Mouse (Mus musculus): ENCODE results near the gene Irf9.
A peak's percentile ranks its signal among the peaks of the same experiment; 100 is the strongest.

DNA sequence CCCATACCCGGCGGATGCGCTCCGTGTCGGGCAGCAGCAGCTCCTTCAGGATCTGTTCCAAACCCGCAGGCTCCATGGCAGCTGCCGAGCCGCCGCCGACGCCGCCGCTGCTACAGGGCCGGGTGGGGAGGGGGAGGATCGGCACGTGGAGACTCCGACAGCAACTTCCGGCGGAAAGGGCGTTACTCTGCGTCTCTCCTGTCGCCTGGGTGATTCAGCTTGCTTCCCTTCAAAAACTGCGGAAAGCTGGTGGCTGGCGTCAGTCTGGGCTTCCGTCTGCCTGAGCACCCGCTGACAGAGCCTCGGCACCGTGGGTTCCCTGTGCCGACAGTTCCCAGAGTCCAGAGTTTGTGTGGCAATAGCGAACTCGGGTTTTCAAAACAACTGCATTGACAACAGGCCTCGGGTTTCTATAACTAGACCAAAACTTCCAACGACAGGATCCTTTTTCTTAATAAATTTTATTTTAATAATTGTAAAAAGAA is 32.2 kb downstream of the Irf9 start, which contains the start of gene Ipo4:
- no peak for TF ChIP-seq CTCF (conservative IDR thresholded peaks at IDR 0.05 in 1 of 2, IDR thresholded peaks at IDR 0.05 in 1 of 2; ENCODE audit: low read depth in 2 of 2, low read length in 2 of 2)
- TF ChIP-seq MAX (IDR thresholded peaks at IDR 0.05; ENCODE audit: low read length), result peak; percentile 98
- TF ChIP-seq ZNF384 (IDR thresholded peaks at IDR 0.05; ENCODE audit: low read depth, low read length), result no peak

Data from CH12.LX (cell line).